Mouse (Mus musculus) c-Kit-positive CD71-positive TER-119-negative erythroid progenitor cells, embryonic 14.5 days (primary cell): ENCODE results near the gene Gm10477.
"Not testable (repeated sequence)": the region's sequence is repeated elsewhere in the genome, so short reads cannot be mapped to it uniquely, and the experiment has no call there.

Experiments
- DNase-seq: peaks from one replicate; pipeline ENCODE4 v3.0.0-alpha.2; 2013; ENCODE audit warnings: low read depth

Gm10477 gene

GRCm38 (mm10) chrX:56524442-56524841 is at the start of gene Gm10477:
TSS of gene Gm10477 (plus strand) at chrX:56524742.
- DNase-seq, result not testable (repeated sequence)

- DNase-seq, result no peak
These were observed 47.0 kb upstream of the Gm10477 start for GRCm38 (mm10) chrX:56477553-56477952.

DNA sequence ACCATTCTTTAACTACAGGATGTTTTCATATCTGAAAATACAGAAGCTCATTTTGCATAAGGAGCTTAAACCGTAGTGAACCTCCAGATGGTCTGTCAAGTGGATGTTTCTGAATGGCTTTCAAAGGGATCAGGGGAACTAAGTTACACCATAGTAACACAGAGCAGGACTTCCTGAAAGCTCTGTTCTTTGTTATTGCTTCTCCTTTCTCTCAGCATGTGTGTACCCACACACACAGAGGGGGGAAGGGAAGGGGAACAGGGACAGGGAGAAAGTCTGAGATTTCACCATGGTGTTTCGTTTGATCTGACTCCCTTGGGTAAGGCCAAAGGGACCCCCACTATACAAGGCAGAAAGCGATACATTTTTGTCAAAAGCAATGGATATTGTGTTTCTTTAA is 42.6 kb upstream of the Gm10477 start:
- no peak for DNase-seq

GRCm38 (mm10) chrX:56489758-56490157 is 34.8 kb upstream of the Gm10477 start:
- DNase-seq, result peak; percentile 48

DNA sequence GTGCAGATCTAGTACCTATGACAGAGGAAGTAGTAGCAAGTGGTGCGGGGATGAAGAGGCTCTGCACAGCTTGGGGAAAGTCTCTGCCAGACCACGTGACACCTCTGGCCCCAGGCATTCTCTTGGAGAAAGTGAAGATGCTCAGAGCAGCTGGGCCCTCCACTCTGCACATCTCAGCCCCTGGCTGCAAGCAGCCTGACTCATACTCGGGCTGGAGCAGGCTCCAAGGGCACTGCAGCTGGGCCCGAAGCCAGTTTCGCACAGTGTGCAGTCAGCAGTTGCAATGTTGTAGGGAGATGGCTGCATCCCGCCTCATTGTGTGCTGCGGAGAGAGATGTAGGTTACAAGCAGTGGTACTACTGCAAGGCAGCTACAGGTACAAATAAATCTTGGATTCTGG is 27.3 kb upstream of the Gm10477 start:
- no peak for DNase-seq

DNA sequence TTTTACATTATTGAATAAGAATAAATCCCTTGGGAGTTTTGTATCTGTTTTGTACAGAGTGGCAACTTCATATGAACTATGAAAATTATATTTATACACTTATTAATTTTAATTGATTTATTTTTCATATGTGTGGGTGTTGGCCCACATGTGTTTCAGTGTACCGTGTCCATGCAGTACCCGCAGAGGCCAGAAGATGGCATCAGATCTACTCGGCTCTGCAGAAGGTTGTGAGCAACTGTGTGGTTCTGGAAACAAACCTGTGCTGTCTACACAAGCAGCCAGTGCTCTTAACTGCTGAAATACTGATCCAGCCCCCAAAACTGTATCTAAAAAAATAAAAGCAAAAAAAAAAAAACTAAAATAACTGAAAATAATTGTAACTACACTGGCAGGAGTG is 6.7 kb downstream of the Gm10477 start:
- DNase-seq, result peak; percentile 35

DNA sequence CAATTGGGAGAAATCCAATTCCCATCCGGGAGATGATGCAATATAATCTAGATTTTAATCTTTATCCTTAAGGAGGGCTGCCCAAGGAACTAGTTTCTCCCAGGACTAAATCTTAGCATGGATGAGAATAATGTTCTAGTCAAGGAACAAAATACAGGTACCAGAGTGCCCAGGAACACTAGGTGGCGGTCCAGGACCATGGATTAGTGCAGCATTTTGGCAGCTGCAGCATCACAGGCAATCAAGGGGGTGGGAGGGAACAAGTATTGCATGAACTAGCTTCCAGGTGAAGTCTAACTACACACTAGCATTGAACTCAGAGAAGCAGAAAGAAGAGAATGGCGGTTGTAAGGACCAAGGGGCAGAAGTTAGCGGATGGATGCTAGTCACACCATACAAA is 12.6 kb downstream of the Gm10477 start:
- DNase-seq, result no peak

- no peak for DNase-seq
These were observed 25.0 kb downstream of the Gm10477 start, which contains the start of gene Gm648 for GRCm38 (mm10) chrX:56549506-56549905. TSS of gene Gm648 (minus strand) at chrX:56549606.

- no peak for DNase-seq
These were observed 29.0 kb downstream of the Gm10477 start for GRCm38 (mm10) chrX:56553584-56553983.

DNA sequence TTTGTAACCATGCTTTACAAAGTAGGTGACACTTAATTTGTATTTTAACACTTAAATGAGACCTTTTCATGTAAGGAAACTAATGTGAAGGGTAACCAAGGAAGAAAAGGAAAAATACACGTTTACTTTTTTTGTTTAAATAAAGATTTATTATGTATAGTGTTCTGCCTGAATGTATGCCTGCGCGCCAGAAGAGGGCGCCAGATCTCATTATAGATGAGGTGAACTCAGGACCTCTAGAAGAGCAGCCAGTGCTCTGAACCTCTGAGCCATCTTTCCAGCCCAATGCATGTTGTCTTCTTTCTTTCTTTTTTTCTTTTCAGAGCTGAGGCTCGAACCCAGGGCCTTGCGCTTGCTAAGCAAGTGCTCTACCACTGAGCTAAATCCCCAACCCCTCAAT is 47.9 kb downstream of the Gm10477 start:
- peak; percentile 7 for DNase-seq
